Mouse (Mus musculus) megakaryocyte, embryonic 14.5 days (primary cell): ENCODE measurements around the gene Gls. TPM values are rescaled to one million over a fixed set of nuclear protein-coding genes. Genes with fewer than 3 reads are reported as not detected.

Experiments used
- H3K27me3 ChIP-seq: replicated peaks from 2 replicates; pipeline ENCODE3; 2012; ENCODE audit warnings: inconsistent platforms
- H3K36me3 ChIP-seq: replicated peaks from 2 replicates; pipeline ENCODE3; 2012; ENCODE audit warnings: low read length, inconsistent platforms, mixed read lengths
- H3K4me1 ChIP-seq: 2 replicates; pipeline ENCODE4 v1.6.1; 2012; ENCODE audit warnings: inconsistent platforms
- H3K4me3 ChIP-seq: replicated peaks from 2 replicates; pipeline ENCODE3; 2012; ENCODE audit warnings: moderate library complexity, mild to moderate bottlenecking, inconsistent platforms
- H3K9me3 ChIP-seq: 2 replicates; pipeline ENCODE4 v1.6.1; 2012; ENCODE audit warnings: inconsistent platforms
- FLI1 ChIP-seq: IDR thresholded peaks from 2 replicates; pipeline ENCODE4 v1.6.1; 2012; ENCODE audit warnings: low read length, inconsistent platforms, mixed read lengths
- GATA1 ChIP-seq: IDR thresholded peaks from 3 replicates; pipeline ENCODE4 v1.6.1; 2012; ENCODE audit warnings: mixed read lengths, low read length, inconsistent platforms, borderline replicate concordance
- polyA plus RNA-seq: library from polyadenylated mRNA; stranded (reverse); fragments of >175 nt; gene quantifications from 2 replicates; pipeline ENCODE4 v1.2.3, GENCODE M21; 2012; ENCODE audit warnings: low replicate concordance; ENCODE audit not compliant: insufficient read depth

Gls gene
- polyA plus RNA-seq, 1 experiment: 10.6 TPM

DNA sequence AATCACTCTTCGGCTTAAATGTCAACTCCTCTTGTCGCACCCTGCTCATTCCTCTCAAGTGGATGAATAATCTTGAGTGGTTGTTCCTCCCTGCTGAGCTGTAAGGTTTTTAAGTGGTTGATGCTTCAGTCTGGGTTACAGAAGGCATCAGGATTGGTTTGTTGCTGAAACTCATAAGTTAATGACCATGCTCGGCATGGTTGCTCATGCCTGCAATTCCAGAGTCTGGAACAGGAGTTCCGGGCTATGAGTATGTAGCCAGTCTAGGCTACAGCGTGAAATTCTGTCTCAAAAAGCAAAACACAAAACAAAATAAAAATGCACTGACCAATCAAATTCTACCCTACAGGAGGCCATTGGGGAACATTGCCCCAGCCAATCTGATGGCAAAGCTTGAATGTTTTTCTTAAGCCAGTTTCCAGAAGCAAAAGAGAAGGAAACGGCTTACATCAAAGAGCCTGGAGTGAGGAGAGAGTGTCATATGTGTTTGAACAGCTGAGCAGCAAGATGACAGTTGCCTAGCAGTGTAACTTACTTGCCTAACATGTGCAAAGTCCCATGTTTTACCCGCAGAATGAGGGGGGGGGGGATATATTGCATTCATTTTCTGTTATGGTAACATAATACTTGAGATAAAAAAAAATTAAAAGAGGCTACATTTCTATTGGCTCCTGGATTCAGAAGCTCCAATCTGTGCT, 18.2 kb upstream of the Gls start:
- Histone ChIP-seq H3K27me3 (peaks cover 14% of the 10 kb centered on the region), H3K36me3 (no peaks in the 10 kb centered on the region), H3K9me3 (0 out of 2 replicates have a peak, but pooled peaks cover 5% of the 10 kb centered on the region), H3K4me1 (peaks cover 3% of the 10 kb centered on the region; the same call in 1 of the 2 replicates), H3K4me3 (no peak overlapping the region)
- TF ChIP-seq GATA1 (no peak), FLI1 (no peak)

DNA sequence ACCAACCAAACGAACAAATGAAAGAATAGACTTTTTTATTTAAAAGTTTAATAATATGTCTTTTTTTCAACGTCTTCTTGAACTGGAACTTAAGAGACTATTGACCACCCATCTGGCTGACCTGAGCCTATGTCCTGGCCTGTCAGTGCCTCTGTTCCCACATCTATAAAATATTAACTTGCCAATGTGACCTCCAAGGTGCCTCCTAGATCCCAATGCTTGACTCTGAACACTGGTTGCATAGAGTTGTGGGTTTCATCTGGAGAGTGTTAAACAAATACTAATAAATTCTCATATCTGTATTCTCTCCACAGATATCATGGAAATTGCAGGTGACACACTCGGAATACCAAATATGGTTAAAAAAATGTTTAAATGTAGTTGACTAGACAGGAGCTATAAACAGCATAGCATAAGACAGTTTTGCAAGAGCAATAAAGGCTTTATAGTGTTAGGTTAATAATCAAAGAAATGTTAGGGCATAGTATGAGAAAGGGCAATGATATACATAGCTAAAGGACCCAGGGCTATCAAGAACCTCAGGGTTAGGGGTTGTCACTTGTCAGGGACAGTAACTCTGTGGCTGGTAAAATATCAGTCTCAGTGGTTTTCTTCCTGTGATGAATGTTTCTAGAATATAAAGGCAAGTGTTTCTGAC, 16.0 kb upstream of the Gls start:
- H3K4me3 ChIP-seq: no peak overlapping the region

DNA sequence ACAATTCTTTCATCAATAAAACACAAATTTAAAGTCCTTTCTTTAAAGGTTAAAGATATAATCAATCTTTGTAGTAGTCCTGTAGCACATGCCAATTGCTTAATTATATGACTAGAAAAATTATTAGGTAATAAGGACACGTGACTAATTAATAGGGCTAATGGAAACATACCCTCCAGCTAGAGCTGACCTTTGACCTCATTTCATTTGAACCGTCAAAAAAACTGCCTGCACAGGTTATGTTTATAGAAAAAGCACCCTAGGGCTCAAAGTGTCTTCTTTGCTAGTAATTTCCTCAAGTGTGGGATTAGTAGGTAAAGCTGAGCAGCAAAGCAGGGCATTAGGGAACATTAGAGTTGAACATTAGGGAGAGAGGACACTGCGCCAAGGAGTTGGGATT, 9.2 kb upstream of the Gls start:
- H3K36me3 ChIP-seq: no peaks in the 10 kb centered on the region
- H3K4me3 ChIP-seq: no peak overlapping the region
- H3K4me1 ChIP-seq: no peaks in the 10 kb centered on the region
- no peaks in the 10 kb centered on the region for H3K9me3 ChIP-seq
- TF ChIP-seq GATA1 (no peak), FLI1 (no peak)
- no peaks in the 10 kb centered on the region for H3K27me3 ChIP-seq

More for the DNA sequence above, 16.0 kb upstream of the Gls start:
- Histone ChIP-seq H3K9me3 (no peaks in the 10 kb centered on the region), H3K36me3 (no peaks in the 10 kb centered on the region), H3K4me1 (peaks cover 3% of the 10 kb centered on the region; the same call in 1 of the 2 replicates), H3K27me3 (peaks cover 6% of the 10 kb centered on the region)
- TF ChIP-seq GATA1: no peak
- TF ChIP-seq FLI1: no peak

DNA sequence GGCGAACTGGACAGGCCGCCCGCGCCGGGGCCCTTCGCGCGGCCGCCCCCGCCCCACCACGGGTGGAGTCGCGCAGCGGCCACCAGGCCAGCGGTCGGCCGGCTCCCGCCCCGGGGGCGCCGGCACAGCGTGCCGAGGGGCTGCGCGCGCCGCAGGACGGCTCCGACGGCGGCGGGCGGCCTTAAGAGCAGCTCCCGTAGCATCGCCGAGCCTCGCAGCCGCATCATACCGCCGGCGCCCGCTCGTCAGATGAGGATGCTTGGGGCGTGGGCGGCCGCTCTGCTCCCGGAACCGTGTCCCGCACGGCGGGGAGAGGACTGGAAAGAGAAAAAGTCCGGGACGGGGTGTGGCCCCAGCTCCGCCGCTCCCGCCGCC, 279 bp downstream of the Gls start:
- Histone ChIP-seq H3K4me3 (peak overlapping the region; percentile 99), H3K4me1 (peaks cover 45% of the 10 kb centered on the region), H3K27me3 (no peaks in the 10 kb centered on the region), H3K9me3 (no peaks in the 10 kb centered on the region), H3K36me3 (no peaks in the 10 kb centered on the region)
- no peak for TF ChIP-seq GATA1
- no peak for TF ChIP-seq FLI1

DNA sequence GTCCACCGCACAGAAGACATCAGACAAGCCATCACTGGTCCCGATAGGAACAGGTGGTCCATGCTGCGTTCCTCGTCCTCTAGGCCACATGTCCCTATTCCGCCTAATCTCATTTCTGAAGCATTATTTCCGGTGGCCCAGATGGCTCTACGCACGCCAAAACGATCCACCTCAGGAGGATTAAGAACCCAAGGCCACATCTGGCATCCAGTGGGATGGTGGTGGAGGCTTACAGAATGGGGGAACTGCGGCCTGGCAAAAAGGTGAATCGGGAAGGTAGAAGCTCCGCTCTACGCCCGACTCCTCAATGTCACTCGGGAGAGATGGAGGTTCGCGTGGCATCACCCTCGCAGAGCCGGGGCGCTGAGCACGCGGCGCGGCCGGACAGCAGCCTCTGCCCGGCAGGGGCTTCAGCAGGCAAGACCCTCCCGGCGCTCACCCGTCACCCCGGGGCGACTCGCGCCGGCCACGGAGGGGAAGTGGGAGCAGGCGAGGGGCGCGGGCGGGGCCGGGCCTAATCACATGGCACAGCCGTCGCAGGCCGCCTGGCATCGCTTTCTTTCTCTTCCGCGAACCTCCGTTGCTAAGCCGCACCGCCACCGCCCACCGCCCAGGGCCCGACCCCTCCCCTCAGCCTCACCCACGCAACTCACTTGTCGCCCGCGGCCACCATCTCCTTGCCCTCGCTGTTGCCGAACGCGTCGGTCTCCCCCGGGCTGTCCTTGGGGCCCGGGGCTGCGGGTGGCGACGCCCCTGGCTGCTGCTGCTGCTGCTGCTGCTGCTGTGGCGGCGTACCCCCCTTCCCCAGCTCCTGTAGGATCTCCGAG, 880 bp downstream of the Gls start:
- Histone ChIP-seq H3K27me3 (no peaks in the 10 kb centered on the region), H3K4me3 (peak overlapping the region; percentile 99), H3K4me1 (peaks cover 49% of the 10 kb centered on the region), H3K9me3 (no peaks in the 10 kb centered on the region), H3K36me3 (no peaks in the 10 kb centered on the region)
- TF ChIP-seq FLI1 (no peak), GATA1 (no peak)

DNA sequence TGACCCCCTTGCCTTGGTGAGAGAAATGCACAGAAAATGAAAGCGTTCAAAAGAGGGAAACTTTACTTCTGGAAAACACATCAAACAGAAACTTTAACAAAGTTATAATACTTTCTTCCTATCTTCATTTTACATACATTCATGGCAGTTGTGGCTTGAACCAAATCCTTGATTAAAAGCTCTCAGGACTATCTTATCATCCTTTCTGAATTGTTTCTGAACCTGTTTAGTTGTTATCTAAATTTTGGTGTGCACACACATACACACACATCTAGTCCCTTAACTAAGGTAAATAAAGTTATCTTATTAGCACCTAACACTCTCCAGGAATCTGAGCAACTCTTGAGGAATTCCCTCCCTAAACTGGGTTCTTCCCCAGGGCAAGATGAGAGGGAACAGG, 2.6 kb downstream of the Gls start:
- TF ChIP-seq GATA1: no peak
- no peak for TF ChIP-seq FLI1
- no peaks in the 10 kb centered on the region for H3K36me3 ChIP-seq
- H3K4me3 ChIP-seq: peak overlapping the region; percentile 81
- H3K4me1 ChIP-seq: peaks cover 56% of the 10 kb centered on the region
- no peaks in the 10 kb centered on the region for H3K27me3 ChIP-seq
- H3K9me3 ChIP-seq: no peaks in the 10 kb centered on the region

DNA sequence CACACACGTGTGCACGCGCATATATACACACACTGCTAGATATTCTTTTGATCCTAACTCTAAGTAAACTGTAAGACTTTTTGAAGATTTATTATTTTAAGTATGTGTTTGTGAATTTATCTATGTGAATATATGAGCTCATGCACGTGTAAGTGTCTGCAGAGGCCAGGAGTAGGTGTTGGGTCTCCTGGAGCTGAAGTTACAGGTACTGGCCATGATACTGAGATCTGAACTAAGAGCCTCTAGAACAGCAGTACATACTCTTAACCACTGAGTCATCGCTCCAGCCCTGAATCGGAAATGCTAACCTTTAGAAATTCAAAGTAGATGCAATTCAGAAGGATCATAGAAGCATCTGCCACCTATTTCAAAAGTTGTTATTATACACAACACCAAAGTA, 4.9 kb downstream of the Gls start:
- Histone ChIP-seq H3K27me3 (no peaks in the 10 kb centered on the region), H3K4me3 (no peak overlapping the region), H3K36me3 (no peaks in the 10 kb centered on the region), H3K9me3 (no peaks in the 10 kb centered on the region), H3K4me1 (peaks cover 51% of the 10 kb centered on the region)
- no peak for TF ChIP-seq GATA1
- no peak for TF ChIP-seq FLI1

DNA sequence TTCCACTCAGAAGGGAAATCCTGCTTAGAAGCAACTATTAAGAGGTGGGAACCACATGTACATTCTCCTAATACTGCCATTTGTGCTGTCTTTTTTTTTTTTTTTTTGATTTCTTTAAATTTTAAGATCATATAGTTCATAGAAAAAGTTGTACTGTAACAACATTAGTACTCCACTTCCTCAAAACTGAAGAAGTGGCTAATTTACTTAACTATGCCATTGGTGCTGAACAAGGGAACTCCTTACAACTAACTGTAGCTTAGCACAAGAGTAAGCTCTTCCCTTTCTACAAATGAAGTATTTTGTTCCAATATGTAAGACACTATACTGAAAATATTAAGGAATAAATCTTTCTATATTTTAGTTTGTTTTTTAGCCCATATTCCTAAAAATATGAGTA, 6.6 kb downstream of the Gls start:
- Histone ChIP-seq H3K4me3 (no peak overlapping the region), H3K36me3 (peaks cover 2% of the 10 kb centered on the region), H3K9me3 (no peaks in the 10 kb centered on the region), H3K27me3 (no peaks in the 10 kb centered on the region), H3K4me1 (peaks cover 49% of the 10 kb centered on the region)
- TF ChIP-seq FLI1: no peak
- TF ChIP-seq GATA1: no peak

DNA sequence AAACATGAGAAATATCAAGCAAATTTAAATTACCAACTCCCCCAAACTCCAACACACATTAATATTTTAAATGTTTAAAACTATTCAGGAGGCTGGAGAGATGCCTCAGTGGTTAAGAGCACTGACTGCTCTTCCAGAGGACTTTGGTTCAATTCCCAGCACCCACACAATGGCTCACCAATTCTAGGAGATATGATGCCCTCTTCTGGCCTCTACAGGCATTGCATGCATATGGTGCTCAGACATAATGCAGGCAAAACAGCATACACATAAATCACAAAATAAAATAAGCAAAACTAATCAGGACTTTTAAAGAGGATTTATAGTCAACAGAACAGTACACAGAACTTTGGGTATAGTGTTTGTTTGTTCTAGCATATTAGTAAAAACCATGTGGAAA, 16.3 kb downstream of the Gls start:
- peaks cover 7% of the 10 kb centered on the region for H3K4me1 ChIP-seq
- no peaks in the 10 kb centered on the region for H3K27me3 ChIP-seq
- no peaks in the 10 kb centered on the region for H3K9me3 ChIP-seq
- TF ChIP-seq GATA1 (no peak), FLI1 (no peak)
- no peak overlapping the region for H3K4me3 ChIP-seq
- peaks cover 67% of the 10 kb centered on the region for H3K36me3 ChIP-seq

DNA sequence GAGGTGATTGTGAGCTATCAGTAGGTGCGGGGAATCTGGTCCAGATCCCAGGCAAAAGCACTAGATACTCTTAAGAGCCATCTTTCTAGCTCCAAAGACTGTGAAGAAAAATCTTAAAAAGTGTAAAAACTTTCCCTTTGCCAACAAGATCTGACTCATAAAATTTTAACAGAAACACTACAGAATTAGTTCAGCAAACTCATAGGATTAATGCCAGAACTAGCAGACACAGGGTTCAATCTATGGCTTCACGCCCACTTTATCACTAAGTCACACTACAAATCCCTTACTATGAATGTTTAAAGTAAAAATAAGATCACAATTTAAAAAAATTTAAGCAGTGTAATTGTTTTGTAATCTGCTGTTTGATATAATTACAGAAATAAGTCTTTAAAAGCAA, 50.0 kb downstream of the Gls start:
- Histone ChIP-seq H3K27me3 (no peaks in the 10 kb centered on the region), H3K4me3 (no peak overlapping the region), H3K9me3 (no peaks in the 10 kb centered on the region), H3K36me3 (peaks cover 45% of the 10 kb centered on the region), H3K4me1 (no peaks in the 10 kb centered on the region)
- TF ChIP-seq GATA1 (no peak), FLI1 (no peak)
